Mouse (Mus musculus) cortical plate, adult 2 months (tissue): ENCODE data around the gene Catsper2. TPM values are rescaled to one million over a fixed set of nuclear protein-coding genes. Genes with fewer than 3 reads are reported as not detected.

Experiments used
- H3K27ac ChIP-seq: fragments of 200-500 bp; 2 replicates; pipeline ENCODE4 v1.5.1; 2012; ENCODE audit warnings: low read length, control low read depth, inconsistent platforms; ENCODE audit not compliant: insufficient read depth
- H3K4me1 ChIP-seq: fragments of 200-500 bp; 2 replicates; pipeline ENCODE4 v1.6.1; 2011; ENCODE audit warnings: low read length; ENCODE audit not compliant: control insufficient read depth, insufficient read depth
- H3K4me3 ChIP-seq: fragments of 200-500 bp; 2 replicates; pipeline ENCODE4 v1.5.1; 2011; ENCODE audit warnings: mild to moderate bottlenecking, low read length, control low read depth; ENCODE audit not compliant: insufficient read depth
- CTCF ChIP-seq: fragments of 200-500 bp; IDR thresholded peaks from 2 replicates; pipeline ENCODE4 v1.5.1; 2011; ENCODE audit warnings: mild to moderate bottlenecking, control low read depth, low read length; ENCODE audit not compliant: insufficient read depth; ENCODE audit errors: extremely low read depth
- POLR2A ChIP-seq: fragments of 200-500 bp; IDR thresholded peaks from 2 replicates; pipeline ENCODE4 v1.6.1; 2011; ENCODE audit warnings: mild to moderate bottlenecking, low read length, control low read depth; ENCODE audit not compliant: insufficient read depth; ENCODE audit errors: extremely low read depth
- polyA plus RNA-seq: library from polyadenylated mRNA; depleted of rRNA; stranded (reverse); fragments of >200 nt; gene quantifications from 2 replicates; pipeline ENCODE4 v1.2.3, GENCODE M21; 2012

The Catsper2 gene
- polyA plus RNA-seq, 1 experiment = 7.4 TPM

DNA sequence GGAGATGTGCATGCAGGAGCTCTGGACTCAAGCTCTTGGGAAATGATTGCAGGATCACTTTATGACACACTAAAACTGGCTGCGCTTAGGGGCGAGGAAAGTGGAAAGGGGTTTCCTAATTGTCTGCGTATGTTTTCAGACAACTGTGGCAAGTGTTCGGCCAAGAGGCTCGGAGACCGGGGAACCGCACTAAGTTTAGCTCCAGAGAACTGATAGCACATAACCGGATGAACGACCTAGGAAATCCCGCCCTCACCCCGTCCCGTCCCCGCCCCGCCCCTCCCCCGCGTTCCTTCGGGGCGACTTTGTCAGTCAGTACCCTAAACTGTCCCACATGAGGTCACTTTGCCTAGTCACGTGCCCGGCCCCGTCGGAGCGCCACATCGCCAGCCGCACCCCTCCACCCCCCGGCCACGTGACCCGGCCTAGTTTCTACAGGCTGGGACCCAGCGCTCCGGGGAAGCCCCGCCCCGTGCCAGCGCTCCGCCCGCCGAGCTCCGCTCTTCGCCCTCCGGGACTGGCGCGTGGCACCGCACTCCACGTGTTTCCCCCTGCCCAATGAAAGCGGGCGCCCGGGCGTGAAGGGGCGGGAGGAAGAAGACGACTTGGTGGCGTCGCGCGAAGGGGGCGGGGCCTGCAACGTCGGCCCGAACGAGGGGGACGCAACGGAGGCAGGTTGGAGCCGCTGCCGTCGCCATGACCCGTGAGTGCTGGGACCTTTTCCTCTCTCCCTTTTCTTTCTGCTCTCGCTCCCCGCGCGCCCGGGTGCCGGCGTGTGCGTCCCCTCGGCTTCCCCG, 35.3 kb upstream of the Catsper2 start, which contains the start of gene Serf2:
Gene Serf2 (plus strand): TSS at position 457 of the 797 bp plus-strand sequence.
- TF ChIP-seq CTCF (no peak), POLR2A (peak; percentile 95)
- H3K27ac ChIP-seq = peak within 1 kb of the TSS; percentile 94
- peak within 1 kb of the TSS; percentile 64 for H3K4me3 ChIP-seq
- H3K4me1 ChIP-seq = peaks cover 1% of the 10 kb centered on the region; the same call in 1 of the 2 replicates

DNA sequence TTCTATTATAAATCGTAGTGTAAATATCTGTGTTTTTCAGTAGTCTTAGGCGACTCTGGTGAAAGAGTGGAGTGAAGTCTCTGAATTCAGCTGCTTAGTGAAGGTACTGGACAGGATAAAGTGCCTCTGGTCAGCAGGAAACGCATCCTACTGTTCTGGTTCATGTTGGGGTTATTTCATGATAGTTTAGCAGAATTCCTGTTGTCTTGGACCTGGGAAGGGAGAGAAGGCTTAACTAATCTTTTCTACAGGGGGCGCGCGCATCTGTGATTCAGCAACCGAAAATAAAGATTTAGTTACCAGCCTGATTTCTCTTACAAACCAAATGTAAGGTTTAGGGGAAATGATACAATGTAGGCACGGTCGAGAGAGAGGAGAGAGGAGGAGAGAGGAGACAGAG, 34.5 kb upstream of the Catsper2 start:
- Histone ChIP-seq H3K4me3 (peak overlapping the region; percentile 64; the same call in 1 of the 2 replicates), H3K27ac (peak overlapping the region; percentile 90), H3K4me1 (peaks cover 1% of the 10 kb centered on the region; the same call in 1 of the 2 replicates)
- TF ChIP-seq CTCF (peak; percentile 14; the same call in 1 of the 2 replicates), POLR2A (no peak)

DNA sequence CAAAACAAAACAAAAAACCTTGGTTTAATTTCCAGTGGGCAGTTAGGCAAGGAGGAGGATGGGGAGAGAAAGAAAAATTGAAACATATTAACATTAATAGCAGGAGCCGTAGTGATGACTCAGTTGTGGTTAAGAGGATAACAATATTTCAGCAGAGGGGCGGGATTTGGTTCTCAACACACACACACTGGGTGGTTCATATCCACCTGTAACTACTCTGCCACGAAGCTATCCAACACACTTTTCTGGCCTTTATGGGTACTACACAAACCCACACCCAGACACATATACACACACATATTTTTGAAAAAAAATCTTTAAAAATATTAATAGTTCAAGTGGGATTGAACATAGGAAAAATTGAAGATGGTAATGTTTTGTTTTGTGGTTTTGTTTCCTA, 33.4 kb upstream of the Catsper2 start:
- TF ChIP-seq CTCF = no peak
- TF ChIP-seq POLR2A = no peak
- Histone ChIP-seq H3K4me1 (no peaks in the 10 kb centered on the region), H3K27ac (no peak overlapping the region), H3K4me3 (no peak overlapping the region)

DNA sequence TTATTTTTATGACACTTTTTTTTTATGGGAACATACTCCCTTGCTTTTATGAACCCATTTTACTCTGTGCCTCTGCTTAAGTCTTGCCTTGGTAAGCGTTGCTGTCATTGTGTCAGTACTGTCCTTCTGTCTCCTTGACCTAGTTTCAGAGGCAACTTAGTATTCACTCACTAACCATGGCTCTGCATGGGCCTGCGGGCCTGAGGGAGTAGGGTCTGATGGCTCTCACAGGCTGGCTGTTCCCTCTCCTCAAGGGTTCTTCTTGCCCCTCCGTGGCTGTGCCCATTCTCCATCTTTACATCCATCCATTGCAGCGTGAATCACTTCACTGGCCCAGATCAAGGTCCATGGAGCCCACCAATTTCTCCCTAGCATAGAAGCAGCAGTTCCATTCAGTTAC, 32.9 kb upstream of the Catsper2 start:
- H3K27ac ChIP-seq = no peak overlapping the region
- H3K4me3 ChIP-seq = no peak overlapping the region
- H3K4me1 ChIP-seq = no peaks in the 10 kb centered on the region
- TF ChIP-seq POLR2A = no peak
- no peak for TF ChIP-seq CTCF

DNA sequence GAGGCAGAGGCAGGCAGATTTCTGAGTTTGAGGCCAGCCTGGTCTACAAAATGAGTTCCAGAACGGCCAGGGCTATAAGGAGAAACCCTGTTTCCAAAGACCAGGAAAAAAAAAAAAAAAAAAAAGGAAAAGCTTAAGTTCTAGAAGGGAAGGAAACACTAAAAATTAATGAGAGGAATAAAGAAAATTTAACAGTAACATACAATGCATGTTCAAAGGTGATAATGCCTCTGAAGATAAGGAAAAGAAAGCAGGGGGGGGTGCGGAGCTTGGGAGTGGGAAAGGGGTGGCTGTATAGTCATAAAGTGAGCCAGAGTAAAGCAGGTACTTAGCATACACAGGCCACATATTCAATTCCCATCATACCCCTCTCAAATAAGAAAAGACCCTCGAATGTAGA, 31.5 kb upstream of the Catsper2 start:
- H3K4me3 ChIP-seq = no peak overlapping the region
- H3K4me1 ChIP-seq = no peaks in the 10 kb centered on the region
- TF ChIP-seq CTCF (no peak), POLR2A (no peak)
- H3K27ac ChIP-seq = no peak overlapping the region

DNA sequence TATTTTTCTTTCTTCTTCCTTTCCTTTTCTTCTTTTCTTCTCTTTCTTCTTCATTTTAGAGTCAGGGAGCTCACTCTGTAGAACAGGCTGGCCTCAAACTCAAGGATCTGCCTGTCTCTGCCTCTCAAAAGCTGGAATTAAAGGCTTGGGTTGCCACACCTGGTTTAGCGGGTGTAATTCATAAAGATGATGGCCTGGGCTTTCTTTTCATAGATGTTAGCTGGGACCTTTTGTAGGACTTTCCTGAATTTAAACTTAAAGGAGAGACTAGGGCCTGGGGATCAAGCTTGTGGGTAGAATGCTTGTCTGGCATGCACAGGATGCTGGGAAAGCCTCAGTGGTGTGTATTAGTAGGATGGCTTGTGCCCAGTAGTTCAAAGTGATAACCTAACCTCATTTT, 30.6 kb upstream of the Catsper2 start, which contains the start of gene Ell3:
Gene Ell3 (minus strand): TSS at position 101 of the 400 bp plus-strand sequence.
- no peak within 1 kb of the TSS for H3K4me3 ChIP-seq
- no peaks in the 10 kb centered on the region for H3K4me1 ChIP-seq
- TF ChIP-seq CTCF (no peak), POLR2A (no peak)
- no peak within 1 kb of the TSS for H3K27ac ChIP-seq

DNA sequence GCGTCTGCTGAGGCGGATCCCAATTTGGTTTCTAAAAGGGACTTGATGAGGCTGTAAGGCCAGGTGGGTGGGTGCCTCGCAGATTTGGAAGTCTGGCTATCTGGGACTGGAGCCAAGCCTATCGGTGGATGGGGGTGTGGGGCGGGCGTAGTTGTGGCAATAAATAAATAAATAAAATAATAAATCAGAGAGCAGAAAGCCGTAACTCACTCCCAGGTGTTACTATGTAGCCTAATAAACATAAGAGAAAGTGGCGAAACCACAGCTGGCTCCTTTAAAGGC, 29.4 kb upstream of the Catsper2 start:
- H3K4me3 ChIP-seq = 0 out of 2 replicates have a peak overlapping the region, but pooled peaks have one; percentile 4
- H3K27ac ChIP-seq = no peak overlapping the region
- no peaks in the 10 kb centered on the region for H3K4me1 ChIP-seq
- no peak for TF ChIP-seq POLR2A
- TF ChIP-seq CTCF = no peak

DNA sequence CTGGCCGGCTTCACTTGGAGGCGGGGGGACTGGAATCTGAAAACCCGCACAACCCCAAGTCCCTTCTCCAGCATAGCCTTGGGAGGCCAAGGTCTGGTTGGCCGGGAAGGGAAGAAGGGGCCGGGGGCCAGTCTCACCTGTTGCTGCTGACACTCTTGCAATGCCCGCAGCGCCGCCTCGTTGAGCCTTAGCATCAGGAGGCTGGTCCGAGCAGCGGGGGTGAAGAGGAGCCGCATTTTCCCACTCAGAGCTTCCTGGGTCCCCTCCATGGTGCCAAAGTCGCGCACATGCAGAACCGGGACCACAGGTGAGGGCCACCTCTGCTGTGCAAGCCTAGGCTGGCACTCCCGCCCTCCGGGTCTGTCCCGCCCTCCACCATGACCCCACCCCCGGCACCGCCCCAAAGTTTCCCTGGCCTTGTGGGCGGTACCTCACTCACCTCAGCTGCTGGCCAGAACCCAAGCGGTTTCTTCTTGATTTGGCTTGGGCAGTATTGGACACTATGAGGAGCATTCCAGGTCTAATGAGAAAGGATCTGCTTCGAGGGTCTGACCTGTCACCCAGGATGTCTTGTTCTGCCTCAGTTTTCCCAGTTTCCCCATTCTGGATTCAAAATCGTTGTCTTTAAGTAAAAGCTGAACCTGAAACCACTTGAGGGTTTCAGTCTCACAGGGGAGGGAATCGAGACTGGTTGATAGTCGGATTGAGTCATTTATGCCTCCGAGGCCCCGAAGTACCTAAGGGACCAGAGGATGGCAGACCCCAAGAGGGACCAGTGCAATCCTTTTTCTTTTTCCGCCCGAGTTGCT, 28.9 kb upstream of the Catsper2 start:
- no peaks in the 10 kb centered on the region for H3K4me1 ChIP-seq
- H3K27ac ChIP-seq = no peak overlapping the region
- 0 out of 2 replicates have a peak overlapping the region, but pooled peaks have one; percentile 4 for H3K4me3 ChIP-seq
- TF ChIP-seq POLR2A (no peak), CTCF (no peak)

DNA sequence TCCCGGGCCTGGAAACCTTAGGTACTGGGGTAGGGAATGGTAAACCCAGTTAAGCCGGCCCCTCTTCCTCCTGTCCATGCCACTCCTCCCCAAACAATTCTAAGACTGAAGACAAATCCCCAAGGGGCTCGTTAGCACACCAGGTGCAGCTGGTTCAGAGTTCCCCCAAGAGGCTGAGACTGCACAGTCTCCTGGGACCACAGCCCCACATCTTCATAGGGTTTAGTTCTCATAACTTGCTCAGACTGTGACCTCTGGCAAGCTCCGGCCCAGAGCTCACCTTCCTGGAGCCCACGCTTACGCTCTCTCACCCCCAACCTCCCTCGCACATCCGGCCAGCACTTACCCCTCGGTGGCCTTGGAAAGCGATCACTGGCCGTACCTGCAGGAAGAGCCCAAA, 28.2 kb upstream of the Catsper2 start:
- Histone ChIP-seq H3K4me3 (no peak overlapping the region), H3K4me1 (no peaks in the 10 kb centered on the region), H3K27ac (no peak overlapping the region)
- TF ChIP-seq POLR2A (no peak), CTCF (no peak)

DNA sequence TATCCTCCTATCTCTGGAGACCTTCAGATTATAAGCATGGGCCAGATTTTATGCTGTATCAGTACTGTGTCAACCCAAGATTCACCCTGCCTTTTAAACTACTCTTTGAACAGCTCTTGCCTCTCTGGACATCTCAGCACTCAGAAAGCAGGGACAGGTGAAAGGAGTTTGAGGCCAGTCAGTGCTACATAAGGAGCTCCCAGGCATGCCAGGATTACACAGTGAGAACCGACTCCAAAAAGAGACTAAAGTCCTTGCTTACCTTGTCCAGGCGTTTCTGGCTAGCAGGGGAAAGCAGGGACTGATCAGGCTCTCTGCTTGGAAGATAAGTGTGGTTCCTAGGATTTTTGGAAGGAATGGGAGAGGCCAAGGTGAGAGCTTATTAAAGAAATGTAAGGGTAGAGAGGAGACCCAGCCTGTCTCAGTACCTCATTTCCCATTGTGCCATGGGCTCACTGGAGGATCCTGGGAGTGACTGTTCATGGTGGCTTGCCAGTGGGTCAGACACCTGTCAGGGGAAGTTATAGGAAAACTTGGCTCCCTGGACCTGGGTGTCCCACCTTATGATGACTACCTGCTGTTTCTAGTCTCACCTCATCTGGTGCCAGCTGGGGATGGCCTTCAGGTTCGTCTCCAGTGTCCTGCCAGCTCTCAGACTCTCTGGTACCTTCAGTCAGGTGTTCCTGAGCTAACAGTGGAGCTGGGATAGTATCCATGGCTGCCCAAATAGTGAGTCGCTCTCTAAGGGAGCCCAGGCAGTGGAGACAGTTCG, 27.4 kb upstream of the Catsper2 start:
- TF ChIP-seq CTCF = no peak
- no peak for TF ChIP-seq POLR2A
- no peak overlapping the region for H3K27ac ChIP-seq
- no peak overlapping the region for H3K4me3 ChIP-seq
- H3K4me1 ChIP-seq = no peaks in the 10 kb centered on the region
